Mouse (Mus musculus) midbrain, embryonic 14.5 days (tissue): Measurements from ENCODE around the gene Fam171a2. TPM values are rescaled to one million over a fixed set of nuclear protein-coding genes. Genes with fewer than 3 reads are reported as not detected.

Experiments
- ATAC-seq: fragments of 200-750 bp; cut with Nextera tagmentation; 2 replicates; pipeline ENCODE4 v1.8.0; 2017; ENCODE audit warnings: moderate number of reproducible peaks, moderate library complexity; ENCODE audit not compliant: low FRiP score, low TSS enrichment
- DNase-seq: peaks from one replicate; pipeline ENCODE4 v3.0.0-alpha.2; 2015
- H3K27ac ChIP-seq: fragments of 300-500 bp; sonication (generic); replicated peaks from 2 replicates; pipeline ENCODE4 v1.5.1; 2014; ENCODE audit warnings: mild to moderate bottlenecking, low read depth, low read length, moderate library complexity
- H3K27me3 ChIP-seq: fragments of 300-500 bp; sonication (generic); 2 replicates; pipeline ENCODE4 v1.6.1; 2014; ENCODE audit warnings: low read length, control low read depth, mixed read lengths; ENCODE audit not compliant: control insufficient read depth, insufficient read depth
- H3K36me3 ChIP-seq: fragments of 300-500 bp; sonication (generic); 2 replicates; pipeline ENCODE4 v1.6.1; 2014; ENCODE audit warnings: low read length, control low read depth; ENCODE audit not compliant: control insufficient read depth, insufficient read depth
- H3K4me1 ChIP-seq: fragments of 300-500 bp; sonication (generic); 2 replicates; pipeline ENCODE4 v1.6.1; 2014; ENCODE audit warnings: mild to moderate bottlenecking, antibody characterized with exemption, low read length, control low read depth; ENCODE audit not compliant: control insufficient read depth, insufficient read depth
- H3K4me2 ChIP-seq: fragments of 300-500 bp; sonication (generic); 2 replicates; pipeline ENCODE4 v1.6.1; 2014; ENCODE audit warnings: mild to moderate bottlenecking, low read length, moderate library complexity
- H3K4me3 ChIP-seq: fragments of 300-500 bp; sonication (generic); replicated peaks from 2 replicates; pipeline ENCODE4 v1.5.1; 2014; ENCODE audit warnings: low read depth, low read length
- H3K9ac ChIP-seq: fragments of 300-500 bp; sonication (generic); replicated peaks from 2 replicates; pipeline ENCODE4 v1.6.1; 2014; ENCODE audit warnings: mild to moderate bottlenecking, low read length, moderate library complexity
- H3K9me3 ChIP-seq: fragments of 300-500 bp; sonication (generic); 2 replicates; pipeline ENCODE4 v1.6.1; 2016; ENCODE audit warnings: low read length, control low read depth, mixed read lengths; ENCODE audit not compliant: control insufficient read depth
- WGBS: fragments of 180-500 bp; shearing (Covaris S2); extraction: QIAGEN DNeasy Blood & Tissue Kit; methylation state at CpG from one replicate; pipeline ENCODE4 v1.1.7; 2014; 5-methylcytosine and 5-hydroxymethylcytosine counted together
- polyA plus RNA-seq: library from polyadenylated mRNA; unstranded; fragments of >200 nt; fragmentation: Nextera tagmentation; extraction: Ambion mirVana; gene quantifications from 2 replicates; pipeline ENCODE4 v1.2.1, GENCODE M21; 2014

The Fam171a2 gene
- 28.6 and 50.4 TPM in 2 replicates for polyA plus RNA-seq

DNA sequence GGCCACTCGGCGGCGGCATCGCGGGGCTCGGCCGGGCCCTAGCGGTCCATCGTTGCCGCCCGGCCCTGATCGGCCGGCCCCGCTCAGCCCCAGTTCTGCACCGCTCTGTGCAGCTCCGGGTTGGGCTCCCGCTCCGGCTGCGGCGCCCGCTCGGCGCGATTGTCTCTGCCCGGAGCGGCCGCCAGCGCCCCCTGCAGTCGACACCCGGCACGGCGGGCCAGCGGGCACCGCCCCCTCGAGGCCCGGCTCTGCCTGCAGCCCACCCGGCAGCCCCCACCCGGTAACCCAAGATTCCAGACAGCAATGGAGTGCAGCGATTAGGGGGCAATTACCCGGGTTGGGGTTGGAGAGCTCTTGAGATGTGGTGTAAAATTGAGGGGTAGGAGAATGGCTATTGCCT is at the start of gene Fam171a2:
Gene Fam171a2, minus strand, starts transcription at position 186 of the 400 bp plus-strand sequence.
- under 1% methylated on average over 35 of the region's 40 CpGs for WGBS
- H3K36me3 ChIP-seq, result peaks cover 15% of the 10 kb centered on the region
- H3K27ac ChIP-seq, result peak within 1 kb of the TSS; percentile 98
- no peaks in the 10 kb centered on the region for H3K27me3 ChIP-seq
- peak within 1 kb of the TSS; percentile 100 for H3K9ac ChIP-seq
- H3K4me3 ChIP-seq, result peak within 1 kb of the TSS; percentile 100
- H3K4me2 ChIP-seq, result peak within 1 kb of the TSS; percentile 67
- peaks cover 30% of the 10 kb centered on the region for H3K4me1 ChIP-seq
- DNase-seq (peak; percentile 93), ATAC-seq (peak; percentile 82)
- no peaks in the 10 kb centered on the region for H3K9me3 ChIP-seq

DNA sequence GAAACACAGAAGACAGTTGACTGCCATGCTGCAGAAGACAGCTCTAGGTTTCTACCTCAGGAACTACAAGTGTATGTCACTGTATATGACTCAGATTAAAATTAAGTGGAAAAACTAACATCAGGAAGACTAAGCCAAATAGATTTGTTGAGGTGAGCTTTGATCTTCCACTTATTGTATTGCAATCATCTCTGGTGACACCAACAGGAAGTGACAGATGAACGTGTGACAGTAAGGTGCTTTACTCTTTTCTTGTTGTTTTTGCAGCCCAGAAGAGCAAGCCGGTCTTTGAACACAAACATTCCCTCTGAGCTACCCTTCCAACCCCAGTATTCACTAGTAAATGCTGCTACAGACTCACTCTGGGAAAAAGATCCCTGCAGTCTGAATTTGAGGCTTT is 49.2 kb upstream of the Fam171a2 start:
- H3K4me3 ChIP-seq, result no peak overlapping the region
- 79% methylated on average over 2 of the region's 2 CpGs for WGBS
- peaks cover 62% of the 10 kb centered on the region for H3K36me3 ChIP-seq
- no peak overlapping the region for H3K4me2 ChIP-seq
- no peaks in the 10 kb centered on the region for H3K27me3 ChIP-seq
- no peak overlapping the region for H3K27ac ChIP-seq
- no peak for DNase-seq
- no peaks in the 10 kb centered on the region for H3K4me1 ChIP-seq
- H3K9ac ChIP-seq, result no peak overlapping the region
- H3K9me3 ChIP-seq, result no peaks in the 10 kb centered on the region
- ATAC-seq, result no peak

DNA sequence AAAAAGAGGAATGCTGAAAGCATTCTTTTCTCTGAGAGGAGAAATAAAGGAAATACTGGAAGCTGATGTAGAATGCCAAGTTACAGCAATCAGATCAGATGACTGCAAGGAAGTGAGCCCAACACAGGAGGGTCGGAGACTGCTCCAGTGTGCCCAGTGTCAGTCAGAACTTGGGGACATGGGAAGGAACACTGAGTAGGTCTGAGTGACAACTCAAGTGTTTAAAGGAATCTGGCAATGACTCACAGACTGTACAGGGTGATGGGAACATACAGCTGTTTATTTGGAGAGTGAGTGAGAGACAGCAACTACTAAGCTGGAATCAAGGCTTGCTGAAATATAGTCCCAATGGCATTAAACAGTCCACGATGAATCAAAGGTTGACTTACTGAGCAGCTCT is 48.7 kb upstream of the Fam171a2 start:
- peaks cover 59% of the 10 kb centered on the region for H3K36me3 ChIP-seq
- no peaks in the 10 kb centered on the region for H3K4me1 ChIP-seq
- WGBS, result 89% methylated on average over 2 of the region's 2 CpGs
- H3K9ac ChIP-seq, result no peak overlapping the region
- DNase-seq (no peak), ATAC-seq (no peak)
- no peak overlapping the region for H3K4me2 ChIP-seq
- no peak overlapping the region for H3K4me3 ChIP-seq
- no peaks in the 10 kb centered on the region for H3K9me3 ChIP-seq
- no peak overlapping the region for H3K27ac ChIP-seq
- no peaks in the 10 kb centered on the region for H3K27me3 ChIP-seq

DNA sequence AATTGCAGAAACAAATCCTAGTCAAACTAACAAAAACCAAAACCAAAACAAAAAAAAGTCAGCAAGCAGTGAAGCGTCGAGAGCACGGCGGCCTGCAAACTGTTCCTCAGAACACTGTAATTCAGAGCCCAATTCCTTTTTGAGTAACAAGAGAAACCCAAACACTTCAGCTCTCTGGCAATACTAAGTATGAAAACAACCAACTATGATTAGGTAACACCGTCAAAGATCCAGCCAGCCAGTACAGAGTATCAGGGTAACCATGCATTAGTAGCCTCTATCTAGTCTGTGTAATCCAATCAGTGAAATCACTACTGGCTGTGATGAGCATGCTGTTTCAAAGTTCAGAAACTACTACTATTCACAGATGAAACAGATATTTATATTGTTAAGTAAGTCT is 48.3 kb upstream of the Fam171a2 start:
- WGBS, result 97% methylated on average over 5 of the region's 5 CpGs
- H3K4me2 ChIP-seq, result no peak overlapping the region
- no peaks in the 10 kb centered on the region for H3K27me3 ChIP-seq
- ATAC-seq, result no peak
- H3K4me3 ChIP-seq, result no peak overlapping the region
- H3K36me3 ChIP-seq, result peaks cover 56% of the 10 kb centered on the region
- no peak overlapping the region for H3K9ac ChIP-seq
- H3K27ac ChIP-seq, result no peak overlapping the region
- H3K9me3 ChIP-seq, result no peaks in the 10 kb centered on the region
- DNase-seq, result no peak
- H3K4me1 ChIP-seq, result no peaks in the 10 kb centered on the region

DNA sequence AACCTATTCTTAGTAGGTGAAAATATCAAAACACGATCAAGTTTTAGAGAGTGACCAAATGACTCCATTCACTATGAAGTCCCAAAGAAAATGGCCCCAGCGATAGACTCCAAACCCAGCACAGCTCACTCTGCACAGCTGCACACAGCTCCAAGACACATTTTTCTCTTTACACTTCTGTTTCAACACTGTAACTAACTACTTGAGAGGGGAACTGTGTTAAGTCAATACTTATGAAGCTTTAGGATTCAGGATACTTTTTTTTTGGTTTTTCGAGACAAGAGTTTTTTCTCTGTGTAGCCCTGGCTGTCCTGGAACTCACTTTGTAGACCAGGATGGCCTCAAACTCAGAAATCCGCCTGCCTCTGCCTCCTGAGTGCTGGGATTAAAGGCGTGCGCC is 47.6 kb upstream of the Fam171a2 start:
- ATAC-seq (no peak), DNase-seq (no peak)
- H3K36me3 ChIP-seq, result peaks cover 51% of the 10 kb centered on the region
- 98% methylated on average over 6 of the region's 6 CpGs for WGBS
- H3K9ac ChIP-seq, result no peak overlapping the region
- no peak overlapping the region for H3K27ac ChIP-seq
- H3K4me1 ChIP-seq, result no peaks in the 10 kb centered on the region
- no peak overlapping the region for H3K4me2 ChIP-seq
- H3K9me3 ChIP-seq, result no peaks in the 10 kb centered on the region
- H3K27me3 ChIP-seq, result no peaks in the 10 kb centered on the region
- no peak overlapping the region for H3K4me3 ChIP-seq

DNA sequence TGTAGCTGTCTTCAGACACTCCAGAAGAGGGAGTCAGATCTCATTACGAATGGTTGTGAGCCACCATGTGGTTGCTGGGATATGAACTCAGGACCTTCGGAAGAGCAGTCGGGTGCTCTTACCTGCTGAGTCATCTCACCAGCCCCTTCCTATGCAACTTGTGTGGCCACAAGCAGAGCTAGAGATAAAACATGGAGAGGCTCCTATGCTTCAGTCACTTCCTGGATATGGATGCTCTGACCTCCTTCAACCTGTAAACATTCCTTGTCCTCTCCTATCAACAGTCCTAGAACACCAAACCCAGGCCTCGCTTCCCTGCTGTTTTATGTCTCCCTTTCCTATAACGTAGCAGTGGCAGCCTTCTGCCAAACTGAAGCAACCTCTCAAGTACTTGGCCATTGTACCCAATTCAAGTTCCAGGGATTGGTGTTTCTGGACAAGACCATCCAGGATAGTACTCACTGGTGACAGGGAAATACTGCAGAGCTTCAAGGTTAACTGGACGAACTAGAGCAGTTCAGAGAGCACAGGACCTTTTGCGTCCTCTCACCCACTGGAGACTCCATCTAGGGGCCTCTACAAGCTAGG is 46.7 kb upstream of the Fam171a2 start:
- WGBS, result 93% methylated on average over 7 of the region's 7 CpGs
- Histone ChIP-seq H3K4me3 (no peak overlapping the region), H3K27ac (no peak overlapping the region), H3K4me2 (no peak overlapping the region), H3K27me3 (no peaks in the 10 kb centered on the region), H3K9ac (no peak overlapping the region), H3K4me1 (no peaks in the 10 kb centered on the region), H3K9me3 (no peaks in the 10 kb centered on the region), H3K36me3 (peaks cover 41% of the 10 kb centered on the region)
- no peak for ATAC-seq
- no peak for DNase-seq

DNA sequence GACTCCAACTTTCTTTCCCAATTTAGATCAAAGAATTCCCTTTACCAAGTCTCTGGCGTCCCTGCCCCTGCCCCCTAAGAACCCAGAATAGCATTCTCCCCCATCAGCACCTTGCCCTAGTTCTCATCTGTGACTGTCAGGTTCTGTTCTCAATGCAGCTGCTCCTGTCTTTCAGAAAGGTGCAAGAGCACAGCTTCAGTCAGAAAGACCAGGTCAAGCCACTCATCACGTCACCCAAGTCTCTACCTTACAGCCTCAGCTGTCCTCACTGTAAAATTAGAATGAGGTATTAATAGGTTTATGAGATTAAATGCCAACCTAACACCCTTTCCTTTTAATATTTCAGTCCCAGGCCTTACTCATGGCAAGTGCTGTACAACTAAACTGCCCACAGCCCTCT is 45.8 kb upstream of the Fam171a2 start:
- Histone ChIP-seq H3K36me3 (peaks cover 35% of the 10 kb centered on the region), H3K4me1 (no peaks in the 10 kb centered on the region), H3K9me3 (no peaks in the 10 kb centered on the region), H3K27ac (no peak overlapping the region), H3K4me3 (no peak overlapping the region), H3K9ac (no peak overlapping the region), H3K27me3 (no peaks in the 10 kb centered on the region), H3K4me2 (no peak overlapping the region)
- WGBS, result 92% methylated on average over 2 of the region's 2 CpGs
- no peak for ATAC-seq
- no peak for DNase-seq

DNA sequence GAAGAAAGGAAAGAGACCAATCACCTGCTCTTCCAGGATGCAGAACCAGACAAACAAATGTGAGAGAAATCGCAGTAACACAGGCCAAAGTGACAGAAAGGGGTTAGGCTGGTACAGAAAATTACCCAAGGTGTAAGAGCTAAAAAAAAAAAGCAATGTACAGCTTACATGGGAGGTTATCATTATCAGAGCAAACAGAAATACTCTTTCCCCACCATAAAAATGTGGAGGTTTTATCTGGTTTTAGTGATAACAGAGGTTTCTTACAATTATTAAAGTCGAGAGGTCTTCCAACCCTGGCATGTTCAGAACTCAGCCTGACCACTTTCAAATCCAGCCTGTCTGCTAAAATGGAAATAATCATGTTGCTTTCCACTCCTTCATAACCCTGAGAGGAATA is 40.4 kb upstream of the Fam171a2 start:
- WGBS, result 98% methylated on average over 2 of the region's 2 CpGs
- H3K4me2 ChIP-seq, result no peak overlapping the region
- H3K27me3 ChIP-seq, result no peaks in the 10 kb centered on the region
- no peaks in the 10 kb centered on the region for H3K4me1 ChIP-seq
- no peaks in the 10 kb centered on the region for H3K9me3 ChIP-seq
- H3K27ac ChIP-seq, result no peak overlapping the region
- H3K9ac ChIP-seq, result no peak overlapping the region
- DNase-seq, result no peak
- no peak overlapping the region for H3K4me3 ChIP-seq
- H3K36me3 ChIP-seq, result peaks cover 32% of the 10 kb centered on the region
- ATAC-seq, result no peak

DNA sequence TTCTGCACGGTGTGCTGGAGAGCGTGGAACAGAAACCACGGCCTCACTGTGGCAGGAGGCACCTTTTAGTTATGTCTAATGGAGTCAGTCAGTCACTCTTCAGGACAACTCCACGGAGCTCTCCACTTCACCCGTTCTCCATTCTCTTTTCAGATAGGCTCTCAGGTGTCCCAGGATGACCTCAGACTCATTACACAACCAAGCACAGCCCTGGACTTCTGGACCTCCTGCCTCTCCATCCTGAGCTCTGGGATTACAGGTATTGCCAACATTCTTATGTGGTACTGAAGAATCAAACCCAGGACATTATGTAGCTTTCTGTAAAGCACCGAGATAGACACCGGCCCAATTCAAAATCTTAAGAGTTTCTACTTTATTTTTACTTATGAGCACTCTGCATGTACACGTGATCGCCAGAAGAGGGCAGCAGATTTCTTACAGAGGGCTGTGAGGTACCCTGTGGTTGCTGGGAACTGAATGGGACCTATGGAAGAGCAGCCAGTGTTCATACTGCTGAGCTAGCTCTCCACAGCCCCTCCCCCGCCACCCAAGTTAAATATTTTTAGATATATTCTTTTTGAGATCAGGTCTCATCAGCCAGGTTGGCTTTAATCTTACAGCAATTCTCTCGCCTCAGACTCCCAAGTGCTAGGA is 39.4 kb upstream of the Fam171a2 start:
- 72% methylated on average over 11 of the region's 11 CpGs for WGBS
- ATAC-seq (no peak), DNase-seq (peak; percentile 88)
- no peaks in the 10 kb centered on the region for H3K27me3 ChIP-seq
- H3K4me1 ChIP-seq, result no peaks in the 10 kb centered on the region
- H3K9me3 ChIP-seq, result no peaks in the 10 kb centered on the region
- no peak overlapping the region for H3K4me2 ChIP-seq
- H3K36me3 ChIP-seq, result peaks cover 37% of the 10 kb centered on the region
- H3K27ac ChIP-seq, result no peak overlapping the region
- H3K4me3 ChIP-seq, result no peak overlapping the region
- H3K9ac ChIP-seq, result no peak overlapping the region
